In genomic region chr3:34411142-34411914, GRCm38 (mm10) we compare ENCODE assay signal across 11 mouse cellular contexts.
DNase-seq lines count a peak whose midpoint lies in the region; ATAC-seq lines count a peak whose summit lies in the region.
"Had no signal": no experiment of that assay in that cellular context is flagged by ENCODE, and none has a peak within 500 bp of the region (broad histone marks: within the 10 kb centered on the region; RNA-seq: fewer than 3 reads in every experiment).

No protein-coding gene starts in this region.

- no peaks in the 10 kb centered on the region for H3K27me3 ChIP-seq in midbrain, embryonic 12.5 days

- H3K4me1 ChIP-seq in midbrain, embryonic 12.5 days: peaks cover 13% of the 10 kb centered on the region

- no peaks in the 10 kb centered on the region for H3K9me3 ChIP-seq in midbrain, embryonic 12.5 days

- ATAC-seq in midbrain, embryonic 12.5 days (ENCODE audit: low FRiP score, low read depth): peak; percentile 95
- ATAC-seq in frontal cortex, adult (ENCODE audit: low TSS enrichment): no peak

- WGBS in midbrain, embryonic 12.5 days: 34% methylated on average over 10 of the region's 10 CpGs

- no peaks in the 10 kb centered on the region for H3K36me3 ChIP-seq in midbrain, embryonic 12.5 days

- H3K4me3 ChIP-seq in midbrain, embryonic 12.5 days: no peak overlapping the region

- peak; percentile 71 for DNase-seq in Muller cell, postnatal 12 days (ENCODE audit: inconsistent ontology term)
- peak; percentile 78 for DNase-seq in brain, embryonic 18.5 days (ENCODE audit: low read depth, low spot score)
- peak; percentile 12 for DNase-seq in forelimb bud, embryonic 11.5 days (ENCODE audit: low read depth, low spot score)
- no peak for DNase-seq in spleen, adult 18-20 months
- DNase-seq in heart, postnatal 36 days: no peak
- DNase-seq: cerebellum, adult 2 months; gastrocnemius, postnatal 36 days; kidney, adult 9 months; lung, adult 2 months had no signal

- peak overlapping the region; percentile 63 for H3K27ac ChIP-seq in midbrain, embryonic 12.5 days (replicated peaks)

- peak overlapping the region; percentile 30 for H3K4me2 ChIP-seq in midbrain, embryonic 12.5 days (replicated peaks)

- intact Hi-C loops in heart, postnatal 36 days (cut with DNase I): no loop called here

- H3K9ac ChIP-seq in midbrain, embryonic 12.5 days (replicated peaks): no peak overlapping the region; the same call in 1 of the 2 replicates

Comparison
In these comparisons a context has a peak if more than half of its experiments do, and no peak if none do; other contexts are left out.
1. DNase-seq: peak in Muller cell, postnatal 12 days (single experiment), brain, embryonic 18.5 days (single experiment) and forelimb bud, embryonic 11.5 days (single experiment); none in spleen, adult 18-20 months (0 of 2) and heart, postnatal 36 days (0 of 2).